Mouse (Mus musculus) CH12.LX (cell line): ENCODE data around the gene Nkx2-5. TPM values are rescaled to one million over a fixed set of nuclear protein-coding genes. Genes with fewer than 3 reads are reported as not detected.

Experiments
- DNase-seq: peaks from one replicate; pipeline ENCODE4 v3.0.0-alpha.2; 2013; ENCODE audit errors: extremely low read depth
- H3K27ac ChIP-seq: 2 replicates; pipeline ENCODE4 v1.5.1; 2012; ENCODE audit warnings: low read depth, mild to moderate bottlenecking, control low read depth, moderate library complexity; ENCODE audit not compliant: insufficient read depth
- H3K27me3 ChIP-seq: replicated peaks from 2 replicates; pipeline ENCODE3; 2012; ENCODE audit warnings: inconsistent platforms
- H3K36me3 ChIP-seq, 2 experiments: replicated peaks in 1 of 2; 2 replicates each; pipeline versions ENCODE3 to v1.6.1; 2012; ENCODE audit warnings: inconsistent platforms in 1 of 2, low read length in 1 of 2, mild to moderate bottlenecking in 1 of 2, mixed read lengths in 1 of 2, moderate library complexity in 1 of 2; ENCODE audit not compliant: control insufficient read depth in 1 of 2, insufficient read depth in 1 of 2
- H3K4me1 ChIP-seq, 2 experiments: 2 replicates each; pipeline ENCODE4 v1.6.1; 2012; ENCODE audit warnings: inconsistent platforms in 1 of 2, moderate library complexity in 1 of 2; ENCODE audit not compliant: insufficient read depth in 2 of 2, control insufficient read depth in 1 of 2
- H3K4me2 ChIP-seq: 2 replicates; pipeline ENCODE4 v1.6.1; 2012; ENCODE audit warnings: low read depth, mild to moderate bottlenecking, control low read depth; ENCODE audit not compliant: poor library complexity, insufficient read depth, severe bottlenecking
- H3K4me3 ChIP-seq, 3 experiments: fragments of 150-350 bp in 1 of 3; sonication (generic) in 1 of 3; replicated peaks in 1 of 3; 2 replicates each; pipeline versions ENCODE3 to v1.5.1; 2011 to 2012; ENCODE audit warnings: low read depth in 2 of 3, low read length in 2 of 3, mild to moderate bottlenecking in 2 of 3, moderate library complexity in 2 of 3, control low read depth in 1 of 3, improper control_type of control experiment in 1 of 3, inconsistent platforms in 1 of 3, mixed read lengths in 1 of 3; ENCODE audit not compliant: poor library complexity in 1 of 3
- H3K79me2 ChIP-seq: replicated peaks from 2 replicates; pipeline ENCODE4 v1.6.1; 2012; ENCODE audit warnings: mild to moderate bottlenecking, moderate library complexity; ENCODE audit not compliant: control insufficient read depth, poor library complexity, insufficient read depth, severe bottlenecking; ENCODE audit errors: extremely low read depth
- H3K9ac ChIP-seq: 2 replicates; pipeline ENCODE4 v1.6.1; 2012; ENCODE audit warnings: low read depth, mild to moderate bottlenecking, control low read depth, moderate library complexity; ENCODE audit not compliant: insufficient read depth
- H3K9me3 ChIP-seq: replicated peaks from 2 replicates; pipeline ENCODE3; 2012; ENCODE audit warnings: low read length, inconsistent platforms, mixed read lengths
- CHD1 ChIP-seq: IDR thresholded peaks from 2 replicates; pipeline ENCODE4 v1.6.1; 2012; ENCODE audit warnings: low read depth, low read length, improper control_type of control experiment, inconsistent platforms
- CTCF ChIP-seq, 2 experiments: IDR thresholded peaks in 1 of 2; conservative IDR thresholded peaks in 1 of 2; 2 replicates each; pipeline ENCODE4 v1.5.1; 2011 to 2012; ENCODE audit warnings: low read depth in 2 of 2, low read length in 2 of 2, improper control_type of control experiment in 1 of 2, inconsistent platforms in 1 of 2, mild to moderate bottlenecking in 1 of 2, moderate library complexity in 1 of 2
- ELF1 ChIP-seq: IDR thresholded peaks from 2 replicates; pipeline ENCODE4 v1.6.1; 2014; ENCODE audit warnings: low read depth, mild to moderate bottlenecking, inconsistent platforms, low read length, improper control_type of control experiment
- EP300 ChIP-seq: IDR thresholded peaks from 2 replicates; pipeline ENCODE4 v1.6.1; 2011; ENCODE audit warnings: low read length, improper control_type of control experiment
- GABPA ChIP-seq: IDR thresholded peaks from 2 replicates; pipeline ENCODE4 v1.6.1; 2012; ENCODE audit warnings: low read depth, low read length, improper control_type of control experiment, inconsistent platforms; ENCODE audit not compliant: insufficient replicate concordance
- HCFC1 ChIP-seq: IDR thresholded peaks from 2 replicates; pipeline ENCODE4 v1.6.1; 2012; ENCODE audit warnings: low read depth, mild to moderate bottlenecking, inconsistent platforms, low read length, improper control_type of control experiment
- IRF4 ChIP-seq: IDR thresholded peaks from 2 replicates; pipeline ENCODE4 v1.6.1; 2014; ENCODE audit warnings: low read depth, mild to moderate bottlenecking, inconsistent platforms, low read length, improper control_type of control experiment
- JUND ChIP-seq: conservative IDR thresholded peaks from 2 replicates; pipeline ENCODE4 v1.6.1; 2011; ENCODE audit warnings: low read depth, low read length, improper control_type of control experiment
- MAFK ChIP-seq: IDR thresholded peaks from 2 replicates; pipeline ENCODE4 v1.6.1; 2011; ENCODE audit warnings: low read length, improper control_type of control experiment; ENCODE audit not compliant: insufficient replicate concordance
- MAX ChIP-seq: IDR thresholded peaks from 2 replicates; pipeline ENCODE4 v1.6.1; 2011; ENCODE audit warnings: low read length, improper control_type of control experiment
- NRF1 ChIP-seq: IDR thresholded peaks from 2 replicates; pipeline ENCODE4 v1.6.1; 2014; ENCODE audit warnings: low read depth, mild to moderate bottlenecking, inconsistent platforms, low read length, improper control_type of control experiment, moderate library complexity
- POLR2A ChIP-seq: IDR thresholded peaks from 2 replicates; pipeline ENCODE4 v1.6.1; 2011; ENCODE audit warnings: low read depth, mild to moderate bottlenecking, improper control_type of control experiment, low read length
- RAD21 ChIP-seq: IDR thresholded peaks from 2 replicates; pipeline ENCODE4 v1.6.1; 2011; ENCODE audit warnings: low read depth, mild to moderate bottlenecking, low read length, improper control_type of control experiment, moderate library complexity
- RCOR1 ChIP-seq: conservative IDR thresholded peaks from 2 replicates; pipeline ENCODE4 v1.6.1; 2012; ENCODE audit warnings: low read depth, mild to moderate bottlenecking, inconsistent platforms, low read length, improper control_type of control experiment
- TBP ChIP-seq: conservative IDR thresholded peaks from 2 replicates; pipeline ENCODE4 v1.6.1; 2011; ENCODE audit warnings: low read depth, low read length, improper control_type of control experiment
- ZC3H11A ChIP-seq: IDR thresholded peaks from 2 replicates; pipeline ENCODE4 v1.6.1; 2012; ENCODE audit warnings: low read depth, mild to moderate bottlenecking, inconsistent platforms, low read length, improper control_type of control experiment
- dilution Hi-C: fragments of 300-500 bp; cut with MboI; formaldehyde crosslinking; loops from 2 replicates; pipeline ENCODE4 v1.14.3; 2020; ENCODE audit warnings: low sequenced_read_pairs; ENCODE audit not compliant: extremely low pct_unique_long_range_greater_than_20kb, extremely low pct_ligation_motif_present
- in situ Hi-C: fragments of 300-500 bp; cut with MboI; formaldehyde crosslinking; loops from 3 replicates; pipeline ENCODE4 v1.14.3; 2019; ENCODE audit warnings: low sequenced_read_pairs, low pct_ligation_motif_present, low pct_unique_long_range_greater_than_20kb, mixed read lengths
- polyA plus RNA-seq: library from polyadenylated mRNA; unstranded; fragments of >175 nt; gene quantifications from 2 replicates; pipeline ENCODE4 v1.2.1, GENCODE M21; 2012; ENCODE audit warnings: low read depth; ENCODE audit not compliant: insufficient read length
- total RNA-seq, 2 experiments: library from RNA; depleted of rRNA; stranded (reverse); fragments of 300-350 nt in 1 of 2; fragments of >200 nt in 1 of 2; gene quantifications; 2 replicates each; pipeline ENCODE4 v1.2.3; 2012 to 2014

Gene Nkx2-5
- total and polyA plus RNA-seq, 3 experiments, result not detected

- in situ Hi-C loops (no loop called here), dilution Hi-C loops (no loop called here)
- H3K4me2 ChIP-seq, result no peak overlapping the region
- H3K27ac ChIP-seq, result no peak overlapping the region
- DNase-seq, result no peak
- H3K9ac ChIP-seq, result no peak overlapping the region
- peaks cover 12% of the 10 kb centered on the region for H3K9me3 ChIP-seq
- H3K4me1 ChIP-seq, result peaks cover 0 to 6% of the 10 kb centered on the region in 2 experiments; a peak in 1 of 4 replicates
- no peaks in the 10 kb centered on the region for H3K36me3 ChIP-seq
- H3K79me2 ChIP-seq, result no peaks in the 10 kb centered on the region
- no peak overlapping the region for H3K4me3 ChIP-seq
- TF ChIP-seq ZC3H11A (no peak), JUND (no peak), TBP (no peak), IRF4 (no peak), RAD21 (no peak), GABPA (no peak)
- TF ChIP-seq, all 38 proteins: peak for 0
- no peaks in the 10 kb centered on the region for H3K27me3 ChIP-seq
Measured at GRCm38 (mm10) chr17:26842431-26843228, 2.2 kb downstream of the Nkx2-5 start.

- Histone ChIP-seq H3K27me3 (no peaks in the 10 kb centered on the region), H3K79me2 (no peaks in the 10 kb centered on the region), H3K36me3 (no peaks in the 10 kb centered on the region), H3K4me2 (no peak overlapping the region), H3K9ac (no peak overlapping the region), H3K4me3 (no peak overlapping the region), H3K27ac (no peak overlapping the region), H3K4me1 (peaks cover 2 to 10% of the 10 kb centered on the region in 2 experiments; a peak in 3 of 4 replicates), H3K9me3 (peaks cover 12% of the 10 kb centered on the region)
- in situ Hi-C loops (no loop called here), dilution Hi-C loops (no loop called here)
- TF ChIP-seq IRF4, result no peak
- TF ChIP-seq POLR2A, result no peak
- no peak for TF ChIP-seq ELF1
- no peak for TF ChIP-seq RAD21
- TF ChIP-seq MAX, result no peak
- no peak for TF ChIP-seq NRF1
- no peak for TF ChIP-seq MAFK
- no peak for TF ChIP-seq CTCF (conservative IDR thresholded peaks at IDR 0.05 in 1 of 2, IDR thresholded peaks at IDR 0.05 in 1 of 2; ENCODE audit: low read depth in 2 of 2, low read length in 2 of 2)
- TF ChIP-seq HCFC1, result no peak
- TF ChIP-seq CHD1, result no peak
- TF ChIP-seq RCOR1, result no peak
- no peak for TF ChIP-seq EP300
- no peak for DNase-seq
Measured at GRCm38 (mm10) chr17:26841981-26842380, 2.8 kb downstream of the Nkx2-5 start.
